Mouse (Mus musculus): Measurements from ENCODE around the gene Olfr1087.

DNA sequence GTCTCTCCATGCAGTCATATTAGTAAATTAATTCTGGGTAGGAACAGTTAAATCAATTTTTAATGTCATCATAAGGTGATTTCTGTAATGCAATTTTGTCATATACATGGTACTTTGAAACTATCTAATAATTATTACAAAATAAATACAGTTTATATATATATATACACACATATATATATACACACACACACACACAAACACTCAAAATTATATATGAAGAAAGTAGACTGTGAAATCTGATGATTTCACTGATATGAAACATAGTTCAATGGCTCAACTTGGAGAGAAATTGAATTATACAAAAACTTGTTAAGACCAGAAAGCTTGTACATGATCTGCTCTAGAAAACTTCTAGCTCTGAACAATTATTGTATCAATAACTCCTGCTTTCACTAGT lies 35.4 kb upstream of the Olfr1087 start, which contains the start of gene Olfr1089:
- TF ChIP-seq E2F4 (IDR thresholded peaks at IDR 0.05; ENCODE audit: insufficient read depth) (no peak), POLR2A (IDR thresholded peaks at IDR 0.05; ENCODE audit: insufficient read length, low read depth) (no peak), USF1 (IDR thresholded peaks at IDR 0.05; ENCODE audit: low read depth) (no peak), POLR2AphosphoS2 (IDR thresholded peaks at IDR 0.05; ENCODE audit: insufficient read length, low read depth) (no peak), MYOG (IDR thresholded peaks at IDR 0.05; ENCODE audit: control insufficient read depth in 1 of 3, insufficient read depth in 1 of 3, insufficient read length in 2 of 3, low read depth in 2 of 3) (no peak), SRF (IDR thresholded peaks at IDR 0.05; ENCODE audit: control insufficient read depth, insufficient read length, low read depth) (no peak), MAX (IDR thresholded peaks at IDR 0.05; ENCODE audit: low read depth) (no peak), CEBPB (IDR thresholded peaks at IDR 0.05; ENCODE audit: insufficient read depth, poor library complexity, severe bottlenecking) (no peak), MYOD1 (IDR thresholded peaks at IDR 0.05; ENCODE audit: control insufficient read depth in 1 of 3, insufficient read length in 2 of 3, low read depth in 2 of 3) (no peak), TCF12 (IDR thresholded peaks at IDR 0.05; ENCODE audit: insufficient read depth, poor library complexity, severe bottlenecking) (no peak), REST (IDR thresholded peaks at IDR 0.05; ENCODE audit: insufficient read depth, insufficient read length) (no peak)
